Comparison of ENCODE assay signal across 17 mouse cellular contexts in the genomic region with DNA sequence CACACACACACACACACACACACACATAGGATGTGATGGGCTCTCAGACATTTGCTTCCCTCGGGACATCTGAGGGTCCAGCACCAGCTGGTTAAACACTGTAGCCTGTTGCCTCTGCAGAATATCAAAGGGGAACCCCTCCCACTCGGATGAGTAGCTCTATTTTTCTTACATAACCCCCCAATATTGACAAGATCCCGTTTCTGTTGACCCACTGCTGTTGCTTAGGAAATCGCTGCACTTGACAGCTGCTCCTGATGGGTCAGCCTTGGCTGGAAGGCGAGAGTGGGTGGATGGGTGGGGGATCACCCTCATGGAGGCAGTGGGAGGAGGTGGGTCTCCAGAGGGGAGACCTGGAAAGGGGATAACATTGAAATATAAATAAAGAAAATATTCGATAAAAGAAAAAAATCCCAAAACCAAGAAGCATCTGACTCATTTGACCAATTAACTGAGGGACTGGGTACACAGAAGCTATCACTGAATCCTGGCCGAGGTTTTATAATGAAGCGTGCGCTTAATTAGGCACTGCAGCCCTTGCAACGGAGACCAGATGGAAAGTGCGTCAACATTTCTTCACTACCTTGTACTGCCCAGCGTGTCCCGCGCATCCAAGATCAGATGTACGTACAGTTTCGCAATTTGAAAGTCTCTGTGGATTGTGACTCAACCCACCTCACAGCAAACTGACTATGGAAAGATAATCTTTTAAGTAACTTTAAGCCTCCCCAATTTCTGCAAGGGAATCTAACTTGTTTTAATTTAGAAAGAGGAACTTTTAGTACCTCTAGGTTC. TPM values are rescaled to one million over a fixed set of nuclear protein-coding genes. Genes with fewer than 3 reads are reported as not detected.
DNase-seq lines count a peak whose midpoint lies in the region; ATAC-seq and TF ChIP-seq lines count a peak whose summit lies in the region.
"Had no signal": no experiment of that assay in that cellular context is flagged by ENCODE, and none has a peak within 500 bp of the region (broad histone marks: within the 10 kb centered on the region; RNA-seq: fewer than 3 reads in every experiment).

No protein-coding gene starts in this region.

- intact Hi-C loops in gastrocnemius, postnatal 36 days (cut with DNase I), result no loop called here

- no peaks in the 10 kb centered on the region for H3K27me3 ChIP-seq in midbrain, embryonic 14.5 days (ENCODE audit: control insufficient read depth, insufficient read depth, low read length)
- no peaks in the 10 kb centered on the region for H3K27me3 ChIP-seq in midbrain, embryonic 16.5 days (ENCODE audit: control insufficient read depth, insufficient read depth, low read depth, low read length)
- H3K27me3 ChIP-seq in liver, embryonic 14.5 days (ENCODE audit: control insufficient read depth, insufficient read depth, low read length), result no peaks in the 10 kb centered on the region
- H3K27me3 ChIP-seq: embryonic facial prominence, embryonic 15.5 days; heart, embryonic 13.5 days had no signal

- ATAC-seq in frontal cortex, adult (ENCODE audit: low TSS enrichment), result peak; percentile 69
- ATAC-seq in midbrain, embryonic 14.5 days (ENCODE audit: low FRiP score, low TSS enrichment), result no peak
- no peak for ATAC-seq in midbrain, embryonic 16.5 days
- ATAC-seq in liver, embryonic 14.5 days (ENCODE audit: insufficient read depth), result peak; percentile 45; the same call in 1 of the 2 replicates
- ATAC-seq: CD4-positive, CD25-positive, alpha-beta regulatory T cell, adult 4 months; inflammation-experienced regulatory T-cells, adult 6 months had no signal

- H3K9ac ChIP-seq in midbrain, embryonic 14.5 days (replicated peaks; ENCODE audit: low read length), result no peak overlapping the region
- no peak overlapping the region for H3K9ac ChIP-seq in midbrain, embryonic 16.5 days (ENCODE audit: low read depth, low read length)
- no peak overlapping the region for H3K9ac ChIP-seq in liver, embryonic 14.5 days (replicated peaks)
- H3K9ac ChIP-seq: embryonic facial prominence, embryonic 15.5 days; heart, embryonic 13.5 days; lung, embryonic 14.5 days had no signal

- H3K4me2 ChIP-seq in midbrain, embryonic 14.5 days (ENCODE audit: low read length), result no peak overlapping the region
- H3K4me2 ChIP-seq in midbrain, embryonic 16.5 days (ENCODE audit: low read length), result no peak overlapping the region
- H3K4me2 ChIP-seq in liver, embryonic 14.5 days (ENCODE audit: low read depth), result peak overlapping the region; percentile 26
- H3K4me2 ChIP-seq: embryonic facial prominence, embryonic 15.5 days; heart, embryonic 13.5 days; lung, embryonic 14.5 days had no signal

- H3K4me1 ChIP-seq in midbrain, embryonic 14.5 days (ENCODE audit: control insufficient read depth, insufficient read depth, low read length), result no peaks in the 10 kb centered on the region
- no peaks in the 10 kb centered on the region for H3K4me1 ChIP-seq in midbrain, embryonic 16.5 days (ENCODE audit: control insufficient read depth, insufficient read depth, low read length)
- H3K4me1 ChIP-seq in liver, embryonic 14.5 days (replicated peaks; ENCODE audit: control insufficient read depth in 2 of 2, insufficient read depth in 2 of 2, low read length in 1 of 2), result 0 out of 4 replicates have a peak, but pooled peaks cover 0 to 2% of the 10 kb centered on the region in 2 experiments
- H3K4me1 ChIP-seq: embryonic facial prominence, embryonic 15.5 days; heart, embryonic 13.5 days had no signal

- WGBS in midbrain, embryonic 14.5 days, result 74% methylated on average over 16 of the region's 16 CpGs
- 65% methylated on average over 16 of the region's 16 CpGs for WGBS in midbrain, embryonic 16.5 days
- WGBS in liver, embryonic 14.5 days (ENCODE audit: insufficient replicate concordance), result 55% methylated on average over 16 of the region's 16 CpGs

- H3K36me3 ChIP-seq in midbrain, embryonic 14.5 days (ENCODE audit: control insufficient read depth, insufficient read depth, low read length), result no peaks in the 10 kb centered on the region
- H3K36me3 ChIP-seq in midbrain, embryonic 16.5 days (ENCODE audit: control insufficient read depth, insufficient read depth, low read length), result no peaks in the 10 kb centered on the region
- H3K36me3 ChIP-seq in liver, embryonic 14.5 days (replicated peaks; ENCODE audit: control insufficient read depth, insufficient read depth, low read depth), result no peaks in the 10 kb centered on the region
- H3K36me3 ChIP-seq: embryonic facial prominence, embryonic 15.5 days had no signal

- H3K4me3 ChIP-seq in midbrain, embryonic 14.5 days (replicated peaks; ENCODE audit: low read depth, low read length), result no peak overlapping the region
- H3K4me3 ChIP-seq in midbrain, embryonic 16.5 days (ENCODE audit: low read depth, low read length), result no peak overlapping the region
- H3K4me3 ChIP-seq in liver, embryonic 14.5 days (ENCODE audit: insufficient read depth in 1 of 2, low read depth in 2 of 2, low read length in 2 of 2), result no peak overlapping the region
- H3K4me3 ChIP-seq: embryonic facial prominence, embryonic 15.5 days; heart, embryonic 13.5 days had no signal

- TF ChIP-seq CTCF in liver, embryonic 14.5 days (IDR thresholded peaks at IDR 0.05; ENCODE audit: low read depth), result no peak

- no peak for DNase-seq in frontal cortex, postnatal 36 days (ENCODE audit: low spot score in 2 of 2)
- peak; percentile 32 for DNase-seq in midbrain, embryonic 14.5 days
- DNase-seq in liver, embryonic 14.5 days (ENCODE audit: low read depth in 3 of 3, low spot score in 3 of 3), result no peak
- DNase-seq in adipocyte (ENCODE audit: low spot score), result no peak
- DNase-seq in gastrocnemius, postnatal 36 days, result no peak
- DNase-seq: adrenal gland, postnatal 36 days; cerebellum, adult 8-10 months; kidney, postnatal 14 days; lung, embryonic 14.5 days; thymus, postnatal 25 days had no signal

- no peak for TF ChIP-seq EP300 in liver, embryonic 14.5 days (IDR thresholded peaks at IDR 0.05; ENCODE audit: low read depth)

- no peaks in the 10 kb centered on the region for H3K9me3 ChIP-seq in midbrain, embryonic 14.5 days (ENCODE audit: control insufficient read depth, low read length)
- no peaks in the 10 kb centered on the region for H3K9me3 ChIP-seq in midbrain, embryonic 16.5 days (replicated peaks; ENCODE audit: control insufficient read depth, low read length, poor library complexity, severe bottlenecking)
- no peaks in the 10 kb centered on the region for H3K9me3 ChIP-seq in liver, embryonic 14.5 days (ENCODE audit: control insufficient read depth, low read length)
- H3K9me3 ChIP-seq: embryonic facial prominence, embryonic 15.5 days; heart, embryonic 13.5 days had no signal

- H3K27ac ChIP-seq in midbrain, embryonic 14.5 days (replicated peaks; ENCODE audit: low read depth, low read length), result no peak overlapping the region
- no peak overlapping the region for H3K27ac ChIP-seq in midbrain, embryonic 16.5 days (ENCODE audit: low read length)
- H3K27ac ChIP-seq in liver, embryonic 14.5 days, result no peak overlapping the region
- H3K27ac ChIP-seq: embryonic facial prominence, embryonic 15.5 days; heart, embryonic 13.5 days had no signal

RNA-seq across cellular contexts. Expression of gene Gm7075, which starts 11.2 kb away (rescaled TPM):
- polyA plus RNA-seq in midbrain, embryonic 14.5 days (2014; fragmentation: Nextera tagmentation; extraction: Ambion mirVana), result not detected in 2 replicates
- not detected in 2 replicates for polyA plus RNA-seq in midbrain, embryonic 16.5 days (2015; fragmentation: Nextera tagmentation; extraction: Ambion mirVana)
- 0.34 TPM in 1 of 2 replicates, not detected in the other for polyA plus RNA-seq in liver, embryonic 14.5 days (2012; rRNA removed)
- not detected in 2 replicates for polyA plus RNA-seq in liver, embryonic 14.5 days (2014; fragmentation: Nextera tagmentation; extraction: Ambion mirVana)
- not detected for total RNA-seq in gastrocnemius, postnatal 36 days (2021)
- total RNA-seq: adrenal gland, postnatal 36 days; neutrophil, adult 5-6 weeks had no signal
- polyA plus RNA-seq: CD4-positive, CD25-positive, alpha-beta regulatory T cell, adult 4 months; embryonic facial prominence, embryonic 15.5 days; heart, embryonic 13.5 days; inflammation-experienced regulatory T-cells, adult 6 months; lung, embryonic 14.5 days had no signal

RNA-seq across cellular contexts. Expression of gene Ctnna3, which starts 19.5 kb away (rescaled TPM):
- polyA plus RNA-seq in midbrain, embryonic 14.5 days (2014; fragmentation: Nextera tagmentation; extraction: Ambion mirVana), result 0.94 and 1.1 TPM in 2 replicates
- polyA plus RNA-seq in midbrain, embryonic 16.5 days (2015; fragmentation: Nextera tagmentation; extraction: Ambion mirVana), result 0.98 and 1.0 TPM in 2 replicates
- polyA plus RNA-seq in liver, embryonic 14.5 days (2012; rRNA removed), result 0.01 and 0.03 TPM in 2 replicates
- not detected in 2 replicates for polyA plus RNA-seq in liver, embryonic 14.5 days (2014; fragmentation: Nextera tagmentation; extraction: Ambion mirVana)
- 10 to 100 TPM; 17.1 to 18.3 TPM for total RNA-seq in gastrocnemius, postnatal 36 days (2021)
- total RNA-seq: neutrophil, adult 5-6 weeks had no signal

RNA-seq across cellular contexts. Expression of gene Dnajc12, which starts 28.1 kb away (rescaled TPM):
- 20.5 and 20.8 TPM in 2 replicates for polyA plus RNA-seq in midbrain, embryonic 14.5 days (2014; fragmentation: Nextera tagmentation; extraction: Ambion mirVana)
- polyA plus RNA-seq in midbrain, embryonic 16.5 days (2015; fragmentation: Nextera tagmentation; extraction: Ambion mirVana), result 21.3 and 23.6 TPM in 2 replicates
- 2.4 and 8.3 TPM in 2 replicates for polyA plus RNA-seq in liver, embryonic 14.5 days (2012; rRNA removed)
- polyA plus RNA-seq in liver, embryonic 14.5 days (2014; fragmentation: Nextera tagmentation; extraction: Ambion mirVana), result 16.3 and 20.1 TPM in 2 replicates
- 10 to 100 TPM; 17.2 to 17.3 TPM for total RNA-seq in gastrocnemius, postnatal 36 days (2021)

RNA-seq across cellular contexts. Expression of gene Sirt1, which starts 28.9 kb away (rescaled TPM):
- 7.2 and 7.5 TPM in 2 replicates for polyA plus RNA-seq in midbrain, embryonic 14.5 days (2014; fragmentation: Nextera tagmentation; extraction: Ambion mirVana)
- polyA plus RNA-seq in midbrain, embryonic 16.5 days (2015; fragmentation: Nextera tagmentation; extraction: Ambion mirVana), result 3.5 and 4.1 TPM in 2 replicates
- 5.5 and 8.4 TPM in 2 replicates for polyA plus RNA-seq in liver, embryonic 14.5 days (2012; rRNA removed)
- polyA plus RNA-seq in liver, embryonic 14.5 days (2014; fragmentation: Nextera tagmentation; extraction: Ambion mirVana), result 3.8 and 4.7 TPM in 2 replicates
- total RNA-seq in gastrocnemius, postnatal 36 days (2021), result 1 to 10 TPM; 7.5 to 8.3 TPM

Comparison
In these comparisons a context has a peak if more than half of its experiments do, and no peak if none do; other contexts are left out.
1. ATAC-seq: peak in frontal cortex, adult (single experiment) and liver, embryonic 14.5 days (single experiment); none in midbrain, embryonic 14.5 days (single experiment) and midbrain, embryonic 16.5 days (single experiment).